Mouse (Mus musculus) stomach, postnatal 0 days (tissue): ENCODE measurements around the gene Ahcy. TPM values are rescaled to one million over a fixed set of nuclear protein-coding genes. Genes with fewer than 3 reads are reported as not detected.
"Not testable (repeated sequence)": the region's sequence is repeated elsewhere in the genome, so short reads cannot be mapped to it uniquely, and the experiment has no call there.

Source experiments
- ATAC-seq: fragments of 200-750 bp; cut with Nextera tagmentation; 2 replicates; pipeline ENCODE4 v1.8.0; 2017; ENCODE audit not compliant: low FRiP score, low TSS enrichment
- DNase-seq: peaks from one replicate; pipeline ENCODE4 v3.0.0-alpha.2; 2016; ENCODE audit warnings: low spot score
- H3K27ac ChIP-seq: fragments of 300-500 bp; sonication (generic); replicated peaks from 2 replicates; pipeline ENCODE4 v1.5.1; 2014; ENCODE audit warnings: mild to moderate bottlenecking, control low read depth
- H3K27me3 ChIP-seq: fragments of 300-500 bp; sonication (generic); 2 replicates; pipeline ENCODE4 v1.6.1; 2014; ENCODE audit warnings: low read length; ENCODE audit not compliant: control insufficient read depth, insufficient read depth
- H3K36me3 ChIP-seq: fragments of 300-500 bp; sonication (generic); 2 replicates; pipeline ENCODE4 v1.6.1; 2014; ENCODE audit warnings: low read length, mixed read lengths; ENCODE audit not compliant: control insufficient read depth, insufficient read depth
- H3K4me1 ChIP-seq: fragments of 300-500 bp; sonication (generic); replicated peaks from 2 replicates; pipeline ENCODE4 v1.6.1; 2014; ENCODE audit warnings: antibody characterized with exemption; ENCODE audit not compliant: control insufficient read depth, insufficient read depth
- H3K4me2 ChIP-seq: fragments of 300-500 bp; sonication (generic); replicated peaks from 2 replicates; pipeline ENCODE4 v1.6.1; 2014; ENCODE audit warnings: low read depth, mild to moderate bottlenecking, control low read depth, moderate library complexity
- H3K4me3 ChIP-seq: fragments of 300-500 bp; sonication (generic); 2 replicates; pipeline ENCODE4 v1.5.1; 2014; ENCODE audit warnings: low read depth, low read length, control low read depth
- H3K9ac ChIP-seq: fragments of 300-500 bp; sonication (generic); 2 replicates; pipeline ENCODE4 v1.6.1; 2014; ENCODE audit warnings: mild to moderate bottlenecking, low read length, control low read depth, mixed read lengths
- H3K9me3 ChIP-seq: fragments of 300-500 bp; sonication (generic); 2 replicates; pipeline ENCODE4 v1.6.1; 2016; ENCODE audit warnings: low read length; ENCODE audit not compliant: control insufficient read depth
- CTCF ChIP-seq: IDR thresholded peaks from 2 replicates; pipeline ENCODE4 v1.5.1; 2016; ENCODE audit warnings: antibody characterized with exemption, low read depth, mild to moderate bottlenecking, moderate library complexity
- EP300 ChIP-seq: optimal IDR thresholded peaks from 2 replicates; pipeline ENCODE3; 2016; ENCODE audit warnings: antibody characterized with exemption
- WGBS: fragments of 180-500 bp; shearing (Covaris S2); extraction: QIAGEN DNeasy Blood & Tissue Kit; methylation state at CpG from one replicate; pipeline ENCODE4 v1.1.7; 2014; 5-methylcytosine and 5-hydroxymethylcytosine counted together
- polyA plus RNA-seq: library from polyadenylated mRNA; unstranded; fragments of >200 nt; fragmentation: Nextera tagmentation; extraction: Ambion mirVana; gene quantifications from 2 replicates; pipeline ENCODE4 v1.2.1, GENCODE M21; 2015

Gene Ahcy
- polyA plus RNA-seq, 1 experiment from 2014 or later, result 25.2 TPM

DNA sequence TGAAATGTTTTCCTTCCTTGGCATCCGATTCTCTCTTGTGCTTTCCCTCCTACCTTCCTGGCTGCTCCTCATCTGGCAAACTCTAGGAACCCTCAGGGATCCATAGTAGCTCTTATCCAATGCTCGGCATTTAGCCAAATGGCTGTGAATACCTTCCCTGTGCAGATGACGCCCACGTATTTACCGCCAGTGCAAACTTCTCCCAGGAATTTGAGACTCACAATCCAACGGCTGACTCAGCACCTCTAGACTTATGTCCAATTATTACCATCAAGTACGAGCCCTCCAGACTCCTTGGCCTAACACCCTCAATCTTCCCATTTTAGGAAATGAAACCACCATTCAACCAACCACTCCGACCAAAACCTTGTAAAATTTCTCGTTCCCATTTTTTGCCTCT is 3.3 kb downstream of the Ahcy start:
- TF ChIP-seq CTCF, result no peak
- no peak for TF ChIP-seq EP300
- H3K36me3 ChIP-seq, result 0 out of 2 replicates have a peak, but pooled peaks cover 2% of the 10 kb centered on the region

DNA sequence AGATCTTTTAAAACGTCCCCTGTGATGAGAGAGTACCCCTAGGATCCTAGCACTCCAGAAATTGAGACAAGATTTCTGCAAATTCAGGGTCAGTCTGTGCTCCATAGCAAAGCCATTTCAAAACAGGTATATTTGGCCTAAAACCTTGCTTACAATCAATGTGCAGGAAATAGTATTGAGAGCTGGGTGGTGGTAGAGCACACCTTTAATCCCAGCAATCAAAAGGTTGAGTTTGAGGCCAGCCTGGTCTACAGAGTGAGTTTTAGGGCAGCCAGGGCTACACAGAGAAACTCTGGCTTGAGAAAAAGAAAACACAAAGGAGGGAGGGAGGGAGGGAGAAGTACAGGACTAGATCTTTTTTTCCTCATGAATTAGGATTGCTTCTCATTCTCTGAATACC is 16.9 kb downstream of the Ahcy start:
- Histone ChIP-seq H3K9ac (no peak overlapping the region), H3K4me3 (no peak overlapping the region), H3K27me3 (no peaks in the 10 kb centered on the region), H3K27ac (no peak overlapping the region), H3K9me3 (no peaks in the 10 kb centered on the region), H3K4me2 (no peak overlapping the region), H3K36me3 (no peaks in the 10 kb centered on the region), H3K4me1 (no peaks in the 10 kb centered on the region)
- WGBS, result 81% methylated on average over 1 of the region's 1 CpGs
- DNase-seq (no peak), ATAC-seq (no peak)
- TF ChIP-seq EP300 (no peak), CTCF (no peak)

More for the DNA sequence above, 3.3 kb downstream of the Ahcy start:
- H3K27ac ChIP-seq, result no peak overlapping the region
- DNase-seq (no peak), ATAC-seq (no peak)
- H3K9me3 ChIP-seq, result no peaks in the 10 kb centered on the region
- H3K9ac ChIP-seq, result no peak overlapping the region
- no peak overlapping the region for H3K4me3 ChIP-seq
- H3K4me2 ChIP-seq, result no peak overlapping the region
- H3K27me3 ChIP-seq, result no peaks in the 10 kb centered on the region
- WGBS, result 73% methylated on average over 9 of the region's 9 CpGs
- no peaks in the 10 kb centered on the region; the same call in 1 of the 2 replicates for H3K4me1 ChIP-seq

DNA sequence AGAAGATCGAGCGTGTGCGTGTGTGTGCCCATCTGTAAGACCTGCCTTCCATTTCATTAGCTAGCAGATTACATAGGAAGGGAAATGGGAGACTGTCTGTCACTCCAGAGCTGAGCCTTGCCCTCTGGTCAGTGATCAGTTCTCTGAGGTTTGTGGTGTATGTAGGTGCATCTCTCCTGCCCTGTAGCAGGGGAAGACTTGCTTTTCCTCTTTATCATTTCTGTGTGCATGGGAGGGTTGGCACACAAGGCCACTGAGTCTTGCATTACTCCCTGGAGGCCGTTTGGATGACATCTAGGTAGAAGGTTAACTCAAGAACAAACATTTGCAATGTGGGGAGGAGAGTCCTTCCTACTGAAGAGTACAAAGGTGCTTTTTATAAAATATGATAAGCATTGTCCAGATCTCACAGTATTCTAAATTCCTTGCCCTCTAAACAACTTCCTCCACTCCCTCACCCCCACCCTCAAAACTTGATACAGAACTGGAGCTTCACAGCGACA is 18.2 kb downstream of the Ahcy start:
- H3K9me3 ChIP-seq, result no peaks in the 10 kb centered on the region
- WGBS, result 65% methylated on average over 5 of the region's 5 CpGs
- no peaks in the 10 kb centered on the region for H3K4me1 ChIP-seq
- H3K9ac ChIP-seq, result no peak overlapping the region
- H3K4me3 ChIP-seq, result no peak overlapping the region
- no peaks in the 10 kb centered on the region for H3K36me3 ChIP-seq
- TF ChIP-seq CTCF, result no peak
- TF ChIP-seq EP300, result no peak
- no peak overlapping the region for H3K27ac ChIP-seq
- H3K27me3 ChIP-seq, result no peaks in the 10 kb centered on the region
- ATAC-seq (peak; percentile 64; the same call in 1 of the 2 replicates), DNase-seq (no peak)
- no peak overlapping the region for H3K4me2 ChIP-seq

- WGBS, result 88% methylated on average over 3 of the region's 3 CpGs
- DNase-seq, result no peak
- H3K9me3 ChIP-seq, result no peaks in the 10 kb centered on the region
- no peak overlapping the region for H3K4me3 ChIP-seq
- no peaks in the 10 kb centered on the region for H3K36me3 ChIP-seq
- H3K27ac ChIP-seq, result no peak overlapping the region
- H3K4me2 ChIP-seq, result no peak overlapping the region
- H3K27me3 ChIP-seq, result no peaks in the 10 kb centered on the region
- H3K4me1 ChIP-seq, result no peaks in the 10 kb centered on the region
- no peak for ATAC-seq
- TF ChIP-seq CTCF (no peak), EP300 (no peak)
- no peak overlapping the region for H3K9ac ChIP-seq
Observed at GRCm38 (mm10) chr2:155054672-155055071, 19.6 kb downstream of the Ahcy start.

GRCm38 (mm10) chr2:155053512-155053911 is 20.8 kb downstream of the Ahcy start:
- 93% methylated on average over 8 of the region's 8 CpGs for WGBS
- not testable (repeated sequence) for DNase-seq

DNA sequence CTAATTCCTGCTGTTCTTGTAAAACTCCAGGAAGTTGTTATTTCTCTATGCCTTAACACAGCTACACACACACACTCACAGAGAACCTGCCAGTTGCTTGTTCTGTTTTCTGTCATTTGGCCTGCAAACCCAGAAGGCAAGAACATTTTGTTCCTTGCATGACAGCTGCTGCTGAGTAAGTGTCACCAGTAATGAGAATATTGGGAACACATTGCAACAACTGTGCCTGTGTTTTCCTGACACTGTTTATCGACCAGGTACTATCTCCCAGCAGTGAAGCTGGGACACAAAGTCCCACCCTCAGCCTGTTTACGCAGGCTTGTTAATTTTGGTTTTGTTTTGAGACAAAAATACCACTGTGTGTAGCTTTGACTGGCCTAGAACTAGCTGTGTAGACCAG is 21.6 kb downstream of the Ahcy start:
- no peak overlapping the region for H3K4me3 ChIP-seq
- no peaks in the 10 kb centered on the region for H3K27me3 ChIP-seq
- WGBS, result 71% methylated on average over 2 of the region's 2 CpGs
- no peak overlapping the region for H3K9ac ChIP-seq
- no peak for DNase-seq
- TF ChIP-seq EP300, result peak; percentile 68
- TF ChIP-seq CTCF, result no peak
- no peaks in the 10 kb centered on the region for H3K4me1 ChIP-seq
- ATAC-seq, result no peak
- H3K36me3 ChIP-seq, result no peaks in the 10 kb centered on the region
- no peak overlapping the region for H3K4me2 ChIP-seq
- no peaks in the 10 kb centered on the region for H3K9me3 ChIP-seq
- H3K27ac ChIP-seq, result no peak overlapping the region

More at GRCm38 (mm10) chr2:155053512-155053911, 20.8 kb downstream of the Ahcy start:
- H3K4me3 ChIP-seq, H3K36me3 ChIP-seq, ATAC-seq, H3K4me1 ChIP-seq, H3K27me3 ChIP-seq, H3K9me3 ChIP-seq, H3K4me2 ChIP-seq, H3K27ac ChIP-seq, H3K9ac ChIP-seq: not testable (repeated sequence)
